Mouse (Mus musculus) hindbrain, embryonic 11.5 days (tissue): ENCODE measurements around the gene Rmnd5b. TPM values are rescaled to one million over a fixed set of nuclear protein-coding genes. Genes with fewer than 3 reads are reported as not detected.

Source experiments
- ATAC-seq: fragments of 200-750 bp; cut with Nextera tagmentation; 2 replicates; pipeline ENCODE4 v1.8.0; 2017; ENCODE audit warnings: mild to moderate bottlenecking, moderate TSS enrichment, moderate library complexity; ENCODE audit not compliant: low FRiP score
- DNase-seq: peaks from one replicate; pipeline ENCODE4 v3.0.0-alpha.2; 2015; ENCODE audit warnings: low spot score
- H3K27ac ChIP-seq: fragments of 300-500 bp; sonication (generic); 2 replicates; pipeline ENCODE4 v1.5.1; 2014; ENCODE audit warnings: mild to moderate bottlenecking, low read depth, low read length
- H3K27me3 ChIP-seq: fragments of 300-500 bp; sonication (generic); 2 replicates; pipeline ENCODE4 v1.6.1; 2014; ENCODE audit warnings: mild to moderate bottlenecking, low read length, moderate library complexity, mixed read lengths; ENCODE audit not compliant: control insufficient read depth, insufficient read depth
- H3K36me3 ChIP-seq: fragments of 300-500 bp; sonication (generic); 2 replicates; pipeline ENCODE4 v1.6.1; 2014; ENCODE audit warnings: mild to moderate bottlenecking, low read length, moderate library complexity, mixed read lengths; ENCODE audit not compliant: control insufficient read depth, insufficient read depth
- H3K4me1 ChIP-seq: fragments of 300-500 bp; sonication (generic); replicated peaks from 2 replicates; pipeline ENCODE4 v1.6.1; 2014; ENCODE audit warnings: low read length, mixed read lengths; ENCODE audit not compliant: control insufficient read depth, insufficient read depth
- H3K4me2 ChIP-seq: fragments of 300-500 bp; sonication (generic); replicated peaks from 2 replicates; pipeline ENCODE4 v1.6.1; 2014; ENCODE audit warnings: mild to moderate bottlenecking, low read depth, low read length
- H3K4me3 ChIP-seq: fragments of 300-500 bp; sonication (generic); 2 replicates; pipeline ENCODE4 v1.5.1; 2014; ENCODE audit warnings: low read depth, low read length
- H3K9ac ChIP-seq: fragments of 300-500 bp; sonication (generic); 2 replicates; pipeline ENCODE4 v1.6.1; 2014; ENCODE audit warnings: low read depth, low read length
- H3K9me3 ChIP-seq: fragments of 300-500 bp; sonication (generic); 2 replicates; pipeline ENCODE4 v1.6.1; 2016; ENCODE audit warnings: low read length; ENCODE audit not compliant: control insufficient read depth
- WGBS: fragments of 180-500 bp; shearing (Covaris S2); extraction: QIAGEN DNeasy Blood & Tissue Kit; methylation state at CpG from one replicate; pipeline ENCODE4 v1.1.7; 2014; 5-methylcytosine and 5-hydroxymethylcytosine counted together
- polyA plus RNA-seq: library from polyadenylated mRNA; unstranded; fragments of >200 nt; fragmentation: Nextera tagmentation; extraction: Ambion mirVana; gene quantifications from 2 replicates; pipeline ENCODE4 v1.2.1, GENCODE M21; 2014

The Rmnd5b gene
- polyA plus RNA-seq, 1 experiment from 2014 or later: 43.7 TPM

GRCm38 (mm10) chr11:51645293-51645692 lies 9.6 kb upstream of the Rmnd5b start:
- peaks cover 6% of the 10 kb centered on the region for H3K27me3 ChIP-seq
- 91% methylated on average over 13 of the region's 13 CpGs for WGBS
- H3K9me3 ChIP-seq: no peaks in the 10 kb centered on the region
- ATAC-seq (no peak), DNase-seq (no peak)
- H3K9ac ChIP-seq: no peak overlapping the region
- no peaks in the 10 kb centered on the region for H3K36me3 ChIP-seq
- H3K27ac ChIP-seq: no peak overlapping the region
- no peak overlapping the region for H3K4me3 ChIP-seq
- no peak overlapping the region for H3K4me2 ChIP-seq
- peaks cover 19% of the 10 kb centered on the region for H3K4me1 ChIP-seq

- H3K36me3 ChIP-seq: no peaks in the 10 kb centered on the region
- H3K27me3 ChIP-seq: no peaks in the 10 kb centered on the region
- DNase-seq (no peak), ATAC-seq (no peak)
- no peaks in the 10 kb centered on the region for H3K9me3 ChIP-seq
- H3K4me2 ChIP-seq: no peak overlapping the region
- H3K4me1 ChIP-seq: peaks cover 9% of the 10 kb centered on the region; the same call in 1 of the 2 replicates
- H3K4me3 ChIP-seq: no peak overlapping the region
- H3K9ac ChIP-seq: no peak overlapping the region
- no peak overlapping the region for H3K27ac ChIP-seq
- WGBS: 74% methylated on average over 16 of the region's 16 CpGs
These were observed 8.5 kb upstream of the Rmnd5b start for GRCm38 (mm10) chr11:51644217-51644616.

- H3K27me3 ChIP-seq: no peaks in the 10 kb centered on the region
- H3K36me3 ChIP-seq: no peaks in the 10 kb centered on the region
- no peak overlapping the region for H3K4me2 ChIP-seq
- ATAC-seq: no peak
- WGBS: 52% methylated on average over 15 of the region's 15 CpGs
- DNase-seq: no peak
- no peak overlapping the region for H3K27ac ChIP-seq
- H3K4me1 ChIP-seq: peaks cover 4% of the 10 kb centered on the region; the same call in 1 of the 2 replicates
- H3K9ac ChIP-seq: no peak overlapping the region
- no peaks in the 10 kb centered on the region for H3K9me3 ChIP-seq
- H3K4me3 ChIP-seq: no peak overlapping the region
These were observed 8.1 kb upstream of the Rmnd5b start for GRCm38 (mm10) chr11:51643761-51644160.

GRCm38 (mm10) chr11:51643202-51643601 lies 7.5 kb upstream of the Rmnd5b start:
- Histone ChIP-seq H3K9ac (no peak overlapping the region), H3K4me2 (no peak overlapping the region), H3K27ac (no peak overlapping the region), H3K36me3 (no peaks in the 10 kb centered on the region), H3K9me3 (no peaks in the 10 kb centered on the region), H3K4me3 (no peak overlapping the region), H3K4me1 (peaks cover under 1% of the 10 kb centered on the region; the same call in 1 of the 2 replicates), H3K27me3 (no peaks in the 10 kb centered on the region)
- DNase-seq (no peak), ATAC-seq (no peak)
- WGBS: 78% methylated on average over 9 of the region's 9 CpGs

- ATAC-seq: no peak
- DNase-seq: no peak
- WGBS: 81% methylated on average over 7 of the region's 7 CpGs
- H3K4me1 ChIP-seq: no peaks in the 10 kb centered on the region
- H3K36me3 ChIP-seq: no peaks in the 10 kb centered on the region
- no peaks in the 10 kb centered on the region for H3K9me3 ChIP-seq
- no peak overlapping the region for H3K9ac ChIP-seq
- H3K27ac ChIP-seq: no peak overlapping the region
- H3K4me3 ChIP-seq: no peak overlapping the region
- no peaks in the 10 kb centered on the region for H3K27me3 ChIP-seq
- no peak overlapping the region for H3K4me2 ChIP-seq
These were observed 5.1 kb upstream of the Rmnd5b start for GRCm38 (mm10) chr11:51640748-51641147.

- no peak overlapping the region for H3K4me2 ChIP-seq
- no peak overlapping the region for H3K9ac ChIP-seq
- no peaks in the 10 kb centered on the region for H3K9me3 ChIP-seq
- ATAC-seq (no peak), DNase-seq (no peak)
- H3K27me3 ChIP-seq: no peaks in the 10 kb centered on the region
- whole genome bisulfite sequencing: 66% methylated on average over 5 of the region's 5 CpGs
- no peaks in the 10 kb centered on the region for H3K36me3 ChIP-seq
- H3K4me1 ChIP-seq: no peaks in the 10 kb centered on the region
- no peak overlapping the region for H3K27ac ChIP-seq
- no peak overlapping the region for H3K4me3 ChIP-seq
These were observed 2.8 kb upstream of the Rmnd5b start for GRCm38 (mm10) chr11:51638497-51638896.

- DNase-seq (peak; percentile 59), ATAC-seq (no peak)
- H3K9me3 ChIP-seq: no peaks in the 10 kb centered on the region
- WGBS: 4% methylated on average over 17 of the region's 17 CpGs
- no peaks in the 10 kb centered on the region for H3K36me3 ChIP-seq
- no peaks in the 10 kb centered on the region for H3K27me3 ChIP-seq
- no peak overlapping the region; the same call in 1 of the 2 replicates for H3K4me2 ChIP-seq
- no peak overlapping the region for H3K27ac ChIP-seq
- no peaks in the 10 kb centered on the region for H3K4me1 ChIP-seq
- H3K4me3 ChIP-seq: no peak overlapping the region
- H3K9ac ChIP-seq: no peak overlapping the region
These were observed 2.3 kb upstream of the Rmnd5b start for GRCm38 (mm10) chr11:51637971-51638414.

GRCm38 (mm10) chr11:51636323-51636684 lies 608 bp upstream of the Rmnd5b start:
- H3K27ac ChIP-seq: no peak overlapping the region; the same call in 1 of the 2 replicates
- peak overlapping the region; percentile 58 for H3K9ac ChIP-seq
- no peaks in the 10 kb centered on the region for H3K9me3 ChIP-seq
- ATAC-seq (0 out of 2 replicates have a peak, but pooled peaks have one; percentile 45), DNase-seq (peak; percentile 78)
- peak overlapping the region; percentile 69 for H3K4me2 ChIP-seq
- peak overlapping the region; percentile 64 for H3K4me3 ChIP-seq
- 4% methylated on average over 6 of the region's 6 CpGs for WGBS
- no peaks in the 10 kb centered on the region for H3K36me3 ChIP-seq
- H3K27me3 ChIP-seq: no peaks in the 10 kb centered on the region
- H3K4me1 ChIP-seq: no peaks in the 10 kb centered on the region

- Histone ChIP-seq H3K4me1 (no peaks in the 10 kb centered on the region), H3K4me3 (peak overlapping the region; percentile 64), H3K4me2 (peak overlapping the region; percentile 69), H3K27ac (peak overlapping the region; percentile 25; the same call in 1 of the 2 replicates), H3K36me3 (no peaks in the 10 kb centered on the region), H3K9ac (peak overlapping the region; percentile 58), H3K9me3 (no peaks in the 10 kb centered on the region), H3K27me3 (no peaks in the 10 kb centered on the region)
- WGBS: 20% methylated on average over 6 of the region's 6 CpGs
- ATAC-seq (peak; percentile 13; the same call in 1 of the 2 replicates), DNase-seq (no peak)
These were observed 570 bp downstream of the Rmnd5b start for GRCm38 (mm10) chr11:51635127-51635524.
